Mouse (Mus musculus): ENCODE data around the gene Atp2a2.

Atp2a2 gene

DNA sequence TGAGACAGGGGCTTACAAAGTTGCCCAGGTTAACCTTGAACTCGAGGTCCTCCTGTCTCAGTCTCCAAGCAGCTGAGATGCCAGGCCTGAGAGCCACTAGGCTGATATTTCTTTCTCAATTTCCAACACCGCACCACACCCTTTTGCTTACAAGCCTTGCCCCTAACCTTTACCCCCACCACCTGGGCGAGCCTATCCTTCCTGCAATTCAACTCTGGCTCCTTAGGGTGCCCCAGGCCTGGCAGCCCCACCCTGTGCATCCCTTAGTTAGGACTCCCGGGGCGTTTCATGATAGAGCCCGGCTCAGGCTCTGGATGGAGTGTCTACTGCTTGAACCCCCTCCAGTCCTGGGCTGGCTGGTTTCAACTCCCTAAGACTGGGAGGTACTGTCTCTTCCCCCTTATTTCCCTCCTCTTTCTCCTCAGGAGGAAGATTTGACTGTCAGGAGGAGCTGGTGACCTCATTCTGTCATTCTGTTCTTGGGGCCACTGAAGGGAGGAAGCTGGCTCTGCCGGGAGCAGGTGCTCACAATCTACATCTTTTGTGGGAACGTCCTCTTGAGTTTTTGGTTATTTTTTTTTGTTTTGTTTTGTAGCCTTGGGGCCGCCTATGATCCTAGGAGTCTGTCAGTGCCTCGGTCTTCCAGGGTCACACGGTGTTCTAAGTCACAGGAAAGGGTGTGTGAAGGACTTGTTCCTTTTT lies 14.2 kb upstream of the Atp2a2 start:
- Histone ChIP-seq H3K9me3 (ENCODE audit: low read length) (no peaks in the 10 kb centered on the region), H3K27me3 (ENCODE audit: insufficient read depth, low read length) (no peaks in the 10 kb centered on the region), H3K4me3 (replicated peaks; ENCODE audit: low read length) (0 out of 2 replicates have a peak overlapping the region, but pooled peaks have one; percentile 4), H3K36me3 (ENCODE audit: insufficient read depth, low read length) (no peaks in the 10 kb centered on the region), H3K4me1 (replicated peaks; ENCODE audit: low read depth, low read length) (peaks cover 78% of the 10 kb centered on the region)
- TF ChIP-seq NANOG (IDR thresholded peaks at IDR 0.05; ENCODE audit: borderline replicate concordance, low read length): no peak
- TF ChIP-seq CTCF (conservative IDR thresholded peaks at IDR 0.05; ENCODE audit: low read length): no peak
- TF ChIP-seq POU5F1 (IDR thresholded peaks at IDR 0.05; ENCODE audit: borderline replicate concordance, low read length): no peak

GRCm38 (mm10) chr5:122514127-122514521 lies 12.1 kb upstream of the Atp2a2 start:
- TF ChIP-seq CTCF (conservative IDR thresholded peaks at IDR 0.05; ENCODE audit: low read length) (no peak), POU5F1 (IDR thresholded peaks at IDR 0.05; ENCODE audit: borderline replicate concordance, low read length) (no peak), NANOG (IDR thresholded peaks at IDR 0.05; ENCODE audit: borderline replicate concordance, low read length) (no peak)
- H3K4me1 ChIP-seq (replicated peaks; ENCODE audit: low read depth, low read length): peaks cover 91% of the 10 kb centered on the region

GRCm38 (mm10) chr5:122513421-122514126 lies 11.5 kb upstream of the Atp2a2 start:
- Histone ChIP-seq H3K27me3 (ENCODE audit: insufficient read depth, low read length) (no peaks in the 10 kb centered on the region), H3K4me1 (replicated peaks; ENCODE audit: low read depth, low read length) (peaks cover 91% of the 10 kb centered on the region), H3K36me3 (ENCODE audit: insufficient read depth, low read length) (no peaks in the 10 kb centered on the region), H3K9me3 (ENCODE audit: low read length) (no peaks in the 10 kb centered on the region), H3K4me3 (replicated peaks; ENCODE audit: low read length) (peak overlapping the region; percentile 47)
- no peak for TF ChIP-seq POU5F1 (IDR thresholded peaks at IDR 0.05; ENCODE audit: borderline replicate concordance, low read length)
- TF ChIP-seq CTCF (conservative IDR thresholded peaks at IDR 0.05; ENCODE audit: low read length): no peak
- no peak for TF ChIP-seq NANOG (IDR thresholded peaks at IDR 0.05; ENCODE audit: borderline replicate concordance, low read length)

More at GRCm38 (mm10) chr5:122514127-122514521, 12.1 kb upstream of the Atp2a2 start:
- H3K4me3 ChIP-seq (replicated peaks; ENCODE audit: low read length): peak overlapping the region; percentile 47
- no peaks in the 10 kb centered on the region for H3K27me3 ChIP-seq (ENCODE audit: insufficient read depth, low read length)
- H3K36me3 ChIP-seq (ENCODE audit: insufficient read depth, low read length): no peaks in the 10 kb centered on the region
- H3K9me3 ChIP-seq (ENCODE audit: low read length): no peaks in the 10 kb centered on the region

GRCm38 (mm10) chr5:122512011-122512410 lies 10.0 kb upstream of the Atp2a2 start:
- H3K9me3 ChIP-seq (ENCODE audit: low read length): peaks cover 4% of the 10 kb centered on the region
- H3K4me3 ChIP-seq (replicated peaks; ENCODE audit: low read length): peak overlapping the region; percentile 59; the same call in 1 of the 2 replicates
- H3K27me3 ChIP-seq (ENCODE audit: insufficient read depth, low read length): no peaks in the 10 kb centered on the region
- TF ChIP-seq POU5F1 (IDR thresholded peaks at IDR 0.05; ENCODE audit: borderline replicate concordance, low read length) (no peak), CTCF (conservative IDR thresholded peaks at IDR 0.05; ENCODE audit: low read length) (no peak), NANOG (IDR thresholded peaks at IDR 0.05; ENCODE audit: borderline replicate concordance, low read length) (no peak)
- peaks cover 76% of the 10 kb centered on the region for H3K4me1 ChIP-seq (replicated peaks; ENCODE audit: low read depth, low read length)
- no peaks in the 10 kb centered on the region for H3K36me3 ChIP-seq (ENCODE audit: insufficient read depth, low read length)

DNA sequence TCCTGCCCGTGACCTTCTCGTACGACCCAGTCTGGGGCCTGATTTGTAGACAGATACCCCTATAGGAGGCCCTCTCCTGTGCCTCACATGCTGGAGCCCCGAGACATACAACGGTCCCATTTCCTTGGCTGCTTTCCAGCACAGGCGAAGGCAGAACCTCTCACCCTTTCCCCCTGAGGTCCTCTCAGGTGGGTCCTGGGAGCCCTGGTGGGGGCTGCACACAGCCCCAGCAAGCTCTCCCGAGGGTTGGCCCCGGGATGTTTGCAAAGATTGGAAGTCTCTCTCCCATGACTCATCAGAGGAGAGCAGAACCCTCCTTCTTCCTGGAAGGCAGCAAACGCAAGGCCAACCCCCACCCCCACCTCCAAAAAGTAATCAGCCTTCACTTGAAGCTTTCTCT lies 9.4 kb upstream of the Atp2a2 start:
- peaks cover 7% of the 10 kb centered on the region for H3K9me3 ChIP-seq (ENCODE audit: low read length)
- TF ChIP-seq CTCF (conservative IDR thresholded peaks at IDR 0.05; ENCODE audit: low read length): no peak
- TF ChIP-seq NANOG (IDR thresholded peaks at IDR 0.05; ENCODE audit: borderline replicate concordance, low read length): no peak
- TF ChIP-seq POU5F1 (IDR thresholded peaks at IDR 0.05; ENCODE audit: borderline replicate concordance, low read length): no peak
- peak overlapping the region; percentile 59 for H3K4me3 ChIP-seq (replicated peaks; ENCODE audit: low read length)
- H3K4me1 ChIP-seq (replicated peaks; ENCODE audit: low read depth, low read length): peaks cover 70% of the 10 kb centered on the region
- no peaks in the 10 kb centered on the region for H3K27me3 ChIP-seq (ENCODE audit: insufficient read depth, low read length)
- no peaks in the 10 kb centered on the region for H3K36me3 ChIP-seq (ENCODE audit: insufficient read depth, low read length)

GRCm38 (mm10) chr5:122510651-122511157 lies 8.7 kb upstream of the Atp2a2 start:
- peaks cover 69% of the 10 kb centered on the region for H3K4me1 ChIP-seq (replicated peaks; ENCODE audit: low read depth, low read length)
- H3K36me3 ChIP-seq (ENCODE audit: insufficient read depth, low read length): no peaks in the 10 kb centered on the region
- H3K9me3 ChIP-seq (ENCODE audit: low read length): peaks cover 9% of the 10 kb centered on the region
- peak overlapping the region; percentile 59 for H3K4me3 ChIP-seq (replicated peaks; ENCODE audit: low read length)
- no peaks in the 10 kb centered on the region for H3K27me3 ChIP-seq (ENCODE audit: insufficient read depth, low read length)
- no peak for TF ChIP-seq NANOG (IDR thresholded peaks at IDR 0.05; ENCODE audit: borderline replicate concordance, low read length)
- TF ChIP-seq CTCF (conservative IDR thresholded peaks at IDR 0.05; ENCODE audit: low read length): no peak
- TF ChIP-seq POU5F1 (IDR thresholded peaks at IDR 0.05; ENCODE audit: borderline replicate concordance, low read length): no peak

- no peaks in the 10 kb centered on the region for H3K36me3 ChIP-seq (ENCODE audit: insufficient read depth, low read length)
- no peaks in the 10 kb centered on the region for H3K27me3 ChIP-seq (ENCODE audit: insufficient read depth, low read length)
- no peak for TF ChIP-seq POU5F1 (IDR thresholded peaks at IDR 0.05; ENCODE audit: borderline replicate concordance, low read length)
- TF ChIP-seq NANOG (IDR thresholded peaks at IDR 0.05; ENCODE audit: borderline replicate concordance, low read length): no peak
- no peak for TF ChIP-seq CTCF (conservative IDR thresholded peaks at IDR 0.05; ENCODE audit: low read length)
- H3K4me1 ChIP-seq (replicated peaks; ENCODE audit: low read depth, low read length): peaks cover 69% of the 10 kb centered on the region
- H3K9me3 ChIP-seq (ENCODE audit: low read length): peaks cover 9% of the 10 kb centered on the region
- no peak overlapping the region for H3K4me3 ChIP-seq (replicated peaks; ENCODE audit: low read length)
These were observed 7.6 kb upstream of the Atp2a2 start for GRCm38 (mm10) chr5:122509608-122510007.

DNA sequence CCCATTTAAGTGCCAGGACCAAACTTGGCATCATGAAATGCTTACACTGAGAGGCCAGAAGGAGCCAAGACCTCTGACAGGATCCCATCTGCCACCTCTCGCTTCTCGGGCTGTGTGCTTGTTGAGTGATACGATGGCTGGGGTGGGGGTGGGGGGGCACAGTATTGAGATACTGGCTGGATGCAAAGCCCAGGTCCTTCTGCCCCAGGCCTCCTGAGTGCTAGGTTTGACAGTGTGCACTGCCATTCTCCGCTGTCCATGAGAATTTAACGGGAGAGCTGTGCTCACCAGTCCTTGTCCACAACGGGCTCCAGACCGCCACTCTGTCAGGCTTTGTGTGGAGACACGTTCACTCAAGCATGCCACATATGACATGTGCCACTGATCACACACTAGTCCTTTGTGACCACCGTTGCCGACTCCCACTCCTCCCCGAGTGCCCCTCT lies 6.9 kb upstream of the Atp2a2 start:
- no peaks in the 10 kb centered on the region for H3K27me3 ChIP-seq (ENCODE audit: insufficient read depth, low read length)
- H3K4me3 ChIP-seq (replicated peaks; ENCODE audit: low read length): no peak overlapping the region
- H3K36me3 ChIP-seq (ENCODE audit: insufficient read depth, low read length): no peaks in the 10 kb centered on the region
- peaks cover 9% of the 10 kb centered on the region for H3K9me3 ChIP-seq (ENCODE audit: low read length)
- TF ChIP-seq CTCF (conservative IDR thresholded peaks at IDR 0.05; ENCODE audit: low read length) (no peak), NANOG (IDR thresholded peaks at IDR 0.05; ENCODE audit: borderline replicate concordance, low read length) (no peak), POU5F1 (IDR thresholded peaks at IDR 0.05; ENCODE audit: borderline replicate concordance, low read length) (no peak)
- H3K4me1 ChIP-seq (replicated peaks; ENCODE audit: low read depth, low read length): peaks cover 69% of the 10 kb centered on the region

Measured in E14TG2a.4 (cell line).